Mouse (Mus musculus) heart, postnatal 10 days (tissue): ENCODE results near the gene Slain1. TPM values are rescaled to one million over a fixed set of nuclear protein-coding genes. Genes with fewer than 3 reads are reported as not detected.

Source experiments
- DNase-seq, 2 experiments: peaks; one replicate each; pipeline ENCODE4 v3.0.0; 2021
- intact Hi-C: fragments of 180-260 bp; cut with DNase I; formaldehyde crosslinking; loops from one replicate; pipeline ENCODE4 v1.15.1; 2025
- total RNA-seq, 2 experiments: library from RNA; stranded (reverse); gene quantifications; 2 replicates each; pipeline ENCODE4 v1.2.3; 2021

The Slain1 gene
- total RNA-seq, 2 experiments from 2014 or later = 0.12 to 0.38 TPM

DNA sequence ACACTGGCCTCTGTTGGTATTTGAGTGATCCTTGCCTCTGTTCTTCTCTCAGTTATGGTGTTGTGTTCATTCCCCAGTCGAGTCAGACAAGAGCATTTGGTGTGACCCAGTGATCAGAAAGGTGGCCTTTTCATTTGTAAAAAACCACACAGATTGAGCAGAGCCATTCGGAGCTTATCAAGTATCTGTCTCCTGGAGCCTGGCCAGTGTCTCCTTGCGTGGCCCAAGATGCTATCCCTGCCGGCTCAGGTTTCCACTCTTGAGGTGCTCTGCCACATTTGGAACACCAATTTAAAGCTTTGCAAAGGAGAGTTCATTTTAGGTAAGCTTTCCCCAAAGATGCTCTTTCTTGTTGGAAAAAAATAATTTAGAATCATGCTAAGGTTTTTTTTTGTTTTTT, 14.4 kb downstream of the Slain1 start:
- intact Hi-C loops = no loop called here
- no peak for DNase-seq

DNA sequence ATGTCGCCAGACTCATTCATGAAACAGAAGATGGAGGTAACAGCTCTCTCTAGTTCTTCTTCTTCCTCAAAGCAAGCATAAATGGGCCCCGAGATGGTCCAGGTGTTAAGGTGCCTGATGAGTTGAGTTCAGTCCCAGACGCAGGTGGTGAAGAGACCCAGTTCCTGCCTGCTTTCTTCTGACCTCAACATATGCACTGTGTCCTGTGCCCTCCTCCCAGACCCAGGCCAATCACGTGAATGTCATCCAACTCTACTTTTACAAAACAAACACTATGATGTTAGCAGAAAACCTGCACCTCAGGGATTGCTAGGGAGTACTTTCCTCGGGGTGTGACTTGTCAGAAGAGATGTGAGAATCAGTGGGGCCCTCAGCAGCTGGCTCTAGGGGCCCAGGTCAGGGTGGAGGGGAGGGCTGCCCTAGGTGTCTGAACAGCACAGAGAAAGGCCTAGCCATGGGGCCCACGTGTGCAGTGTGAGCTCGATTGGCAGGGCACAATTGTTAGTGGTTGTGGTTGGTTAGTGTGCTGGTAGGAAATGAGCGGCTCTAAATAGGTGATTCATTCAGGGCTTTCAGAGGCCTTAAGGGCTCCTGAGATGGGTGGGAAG, 16.4 kb downstream of the Slain1 start:
- no peak for DNase-seq
- intact Hi-C loops = no loop called here

- intact Hi-C loops = no loop called here
Measured at GRCm38 (mm10) chr14:103667036-103667435, 17.0 kb downstream of the Slain1 start.

DNA sequence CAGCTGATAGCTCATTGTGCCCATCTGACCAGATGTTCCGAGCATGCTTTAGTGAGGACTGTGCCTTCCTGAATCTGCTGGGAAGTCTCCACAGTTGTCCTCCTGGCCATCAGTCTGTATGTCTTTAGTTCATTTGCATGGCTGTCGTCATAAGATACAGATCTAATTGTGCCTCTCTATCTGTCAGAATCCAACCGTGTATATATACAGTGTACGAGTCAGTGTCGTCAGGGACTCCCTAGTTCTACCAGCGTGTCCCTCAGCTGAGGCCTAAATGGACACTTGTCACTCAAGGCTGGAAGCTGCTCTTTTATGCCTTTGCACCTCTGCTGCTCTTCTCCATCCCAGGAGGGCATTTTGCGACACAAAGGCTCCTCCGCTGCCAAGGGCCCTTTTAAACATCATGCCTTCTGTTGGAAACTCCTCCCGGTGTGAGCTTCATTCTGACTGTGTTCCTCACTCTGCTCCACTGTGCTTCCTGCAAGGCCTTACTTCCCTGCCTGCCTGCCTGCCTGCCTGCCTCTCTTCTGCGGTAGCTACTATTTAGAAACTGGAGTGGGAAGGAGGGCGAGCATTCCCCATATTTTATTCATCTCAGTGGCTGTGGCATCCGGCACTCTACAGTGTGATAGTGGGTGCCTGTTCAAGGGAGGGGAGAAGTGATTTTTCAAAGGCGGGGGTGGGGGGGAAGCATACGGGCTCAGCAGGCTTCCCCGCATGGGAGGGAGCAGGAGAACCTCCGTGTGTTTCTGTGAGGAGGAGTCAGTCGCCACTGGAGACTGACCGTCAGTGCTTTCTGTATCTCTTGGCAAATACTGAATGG, 29.6 kb downstream of the Slain1 start:
- DNase-seq = no peak
- intact Hi-C loops = no loop called here

More at GRCm38 (mm10) chr14:103667036-103667435, 17.0 kb downstream of the Slain1 start:
- DNase-seq = no peak

- intact Hi-C loops = no loop called here
Measured at GRCm38 (mm10) chr14:103680285-103680819, 30.3 kb downstream of the Slain1 start.

GRCm38 (mm10) chr14:103682633-103683390, 32.8 kb downstream of the Slain1 start:
- no peak for DNase-seq
- intact Hi-C loops = no loop called here

More at GRCm38 (mm10) chr14:103680285-103680819, 30.3 kb downstream of the Slain1 start:
- no peak for DNase-seq

- DNase-seq = no peak
- intact Hi-C loops = no loop called here
Measured at GRCm38 (mm10) chr14:103686994-103687393, 37.0 kb downstream of the Slain1 start.

GRCm38 (mm10) chr14:103694295-103694694, 44.3 kb downstream of the Slain1 start:
- intact Hi-C loops = loop anchor here (1.0 to 5.0 kb wide), 2 partner anchors 144 to 627 kb away; no protein-coding TSS in a partner anchor
- DNase-seq = peak; percentile 45 to 70

DNA sequence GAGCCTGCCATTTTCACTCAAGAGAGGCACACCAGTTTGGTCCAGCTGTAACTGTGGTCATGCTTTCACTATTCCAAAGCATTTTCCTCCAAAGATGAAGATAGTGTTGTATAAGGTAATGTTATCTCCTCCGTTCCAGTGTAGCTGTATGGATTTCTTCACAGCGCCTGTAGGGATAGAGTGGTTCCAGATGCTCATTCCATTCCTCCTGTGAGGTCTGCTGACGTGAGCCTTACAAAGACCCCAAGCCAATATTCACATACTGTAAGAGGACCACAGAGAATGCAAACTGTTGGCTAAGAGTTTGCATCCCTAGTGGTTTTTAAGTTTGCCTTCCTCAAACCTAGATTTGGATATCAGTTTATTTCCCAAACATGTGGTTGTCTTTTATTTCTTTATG, 45.6 kb downstream of the Slain1 start:
- DNase-seq = no peak
- intact Hi-C loops = no loop called here

- DNase-seq = no peak
- intact Hi-C loops = no loop called here
Measured at GRCm38 (mm10) chr14:103697101-103697500, 47.1 kb downstream of the Slain1 start.

GRCm38 (mm10) chr14:103699308-103699707, 49.3 kb downstream of the Slain1 start:
- intact Hi-C loops = no loop called here
- no peak for DNase-seq

DNA sequence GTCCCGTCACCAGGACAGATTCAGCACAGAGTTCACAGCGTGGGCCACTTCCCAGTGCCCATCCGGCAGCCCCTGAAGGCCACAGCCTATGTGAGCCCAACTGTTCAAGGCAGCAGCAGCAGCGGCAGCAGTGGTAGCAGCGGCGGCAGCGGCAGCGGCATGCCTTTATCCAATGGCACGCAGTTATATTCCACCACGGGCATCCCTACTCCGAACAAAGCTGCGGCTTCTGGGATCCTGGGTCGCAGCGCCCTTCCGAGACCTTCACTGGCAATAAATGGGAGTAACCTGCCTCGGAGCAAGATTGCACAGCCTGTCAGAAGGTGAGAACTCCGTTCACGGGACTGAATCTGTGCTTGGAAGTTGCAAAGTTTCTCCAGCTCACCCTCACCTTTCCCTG, 52.5 kb downstream of the Slain1 start:
- DNase-seq = no peak
- intact Hi-C loops = no loop called here

- DNase-seq = no peak
- intact Hi-C loops = no loop called here
Measured at GRCm38 (mm10) chr14:103704771-103705170, 54.7 kb downstream of the Slain1 start.

DNA sequence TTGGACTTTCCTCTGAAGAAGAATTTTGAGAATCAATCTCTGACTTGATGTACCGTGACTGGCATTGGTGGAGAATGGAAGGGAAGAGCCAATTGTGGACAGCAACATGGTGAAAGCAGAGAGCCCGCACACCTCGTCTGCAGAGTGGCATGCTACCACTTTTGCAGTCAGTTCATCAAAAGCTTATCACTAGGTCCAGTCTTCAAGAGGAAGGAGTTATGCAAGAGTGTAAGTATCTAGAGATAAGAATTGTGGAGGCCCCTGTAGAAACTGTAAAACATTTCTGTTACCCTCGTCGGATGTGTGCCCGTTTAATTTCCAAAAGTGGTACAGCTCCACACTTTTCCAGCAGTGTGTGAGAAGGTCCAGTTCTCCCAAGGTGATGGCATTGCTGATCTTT, 56.3 kb downstream of the Slain1 start:
- intact Hi-C loops = no loop called here

DNA sequence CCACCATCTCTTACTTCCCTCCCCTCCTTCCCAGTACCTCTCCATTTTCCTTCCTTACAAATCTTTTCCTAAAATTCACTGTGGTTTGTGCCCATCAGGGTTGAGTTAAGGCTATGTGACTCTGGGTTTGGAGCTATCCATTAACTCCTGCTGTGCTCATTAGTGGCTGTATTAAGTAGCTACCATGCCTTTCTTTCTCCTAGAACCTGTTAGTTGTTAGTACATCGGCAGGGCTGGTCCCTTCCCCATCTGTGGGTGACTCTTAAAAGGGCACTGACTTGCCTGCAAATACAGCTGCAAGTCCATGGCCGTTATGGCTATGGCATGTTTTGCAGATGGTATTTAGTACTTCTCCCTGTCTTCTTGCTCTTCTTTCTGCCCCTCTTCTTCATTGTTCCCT, 58.6 kb downstream of the Slain1 start:
- intact Hi-C loops = no loop called here

More for the DNA sequence above, 56.3 kb downstream of the Slain1 start:
- DNase-seq = no peak

DNA sequence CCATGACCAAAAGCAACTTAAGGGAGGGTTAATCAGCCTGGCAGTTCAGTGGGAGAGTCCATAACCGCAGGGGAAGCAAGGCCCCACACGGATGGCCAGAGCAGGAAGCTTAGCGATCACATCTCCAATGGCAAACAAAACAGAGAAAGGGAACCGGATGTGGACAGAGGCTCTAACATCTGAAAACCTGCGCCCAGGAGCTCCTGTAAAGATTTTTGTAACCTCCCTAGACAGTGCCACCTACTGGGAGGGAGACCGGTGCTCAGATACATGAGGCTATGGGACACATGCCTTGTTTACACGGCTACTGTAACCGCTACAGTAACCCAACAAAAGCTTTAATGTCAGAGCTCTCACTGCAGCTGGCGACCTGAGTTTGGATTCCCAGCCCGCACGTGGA, 59.2 kb downstream of the Slain1 start:
- intact Hi-C loops = no loop called here
- no peak for DNase-seq

More for the DNA sequence above, 58.6 kb downstream of the Slain1 start:
- no peak for DNase-seq

DNA sequence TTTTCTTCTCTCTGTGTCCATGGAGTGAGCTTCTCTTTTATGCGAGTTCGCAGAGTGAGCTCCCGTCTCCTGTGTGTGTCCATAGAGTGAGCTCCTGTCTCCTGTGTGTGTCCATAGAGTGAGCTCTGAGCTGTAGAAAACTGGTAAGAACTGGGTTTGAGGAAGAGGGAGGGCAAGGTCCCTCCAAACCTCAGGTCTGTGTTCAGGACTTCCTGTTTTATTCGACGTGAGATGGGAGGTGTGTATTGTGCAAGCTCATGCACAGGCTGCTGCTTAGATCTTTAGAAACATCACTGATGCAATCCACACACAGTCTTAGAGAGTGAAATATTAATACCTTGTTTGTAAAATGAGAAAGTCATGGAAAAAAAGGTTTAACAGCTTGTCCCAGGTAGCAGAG, 63.0 kb downstream of the Slain1 start:
- DNase-seq = no peak
- intact Hi-C loops = loop anchor here (10.0 kb wide), 1 partner anchor 812 kb away; the partner anchor contains the start of gene Rnf219

DNA sequence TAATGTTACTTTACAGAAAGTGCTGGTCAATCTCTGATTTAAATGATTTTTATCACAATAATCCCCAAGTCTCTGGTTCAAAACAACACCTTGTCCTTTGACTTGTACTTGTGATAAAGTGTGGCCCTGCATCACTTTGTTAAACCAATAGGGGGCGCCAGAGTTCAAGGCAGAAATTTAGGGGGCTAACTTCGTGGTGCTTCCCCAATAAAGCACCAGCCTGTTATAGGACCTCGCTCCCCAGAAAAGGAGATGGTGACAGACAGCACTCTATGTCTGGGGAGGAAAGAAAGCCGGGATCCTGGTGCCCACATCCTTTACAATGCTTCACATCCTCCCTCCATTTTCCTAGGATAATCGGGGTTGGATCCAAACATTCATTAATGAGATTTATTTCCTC, 67.5 kb downstream of the Slain1 start:
- DNase-seq = peak in 1 of 2 experiments; percentile 34
- intact Hi-C loops = loop anchor here (5.0 to 10.0 kb wide), 2 partner anchors 485 to 807 kb away; partner anchors contain the start of gene Rnf219

DNA sequence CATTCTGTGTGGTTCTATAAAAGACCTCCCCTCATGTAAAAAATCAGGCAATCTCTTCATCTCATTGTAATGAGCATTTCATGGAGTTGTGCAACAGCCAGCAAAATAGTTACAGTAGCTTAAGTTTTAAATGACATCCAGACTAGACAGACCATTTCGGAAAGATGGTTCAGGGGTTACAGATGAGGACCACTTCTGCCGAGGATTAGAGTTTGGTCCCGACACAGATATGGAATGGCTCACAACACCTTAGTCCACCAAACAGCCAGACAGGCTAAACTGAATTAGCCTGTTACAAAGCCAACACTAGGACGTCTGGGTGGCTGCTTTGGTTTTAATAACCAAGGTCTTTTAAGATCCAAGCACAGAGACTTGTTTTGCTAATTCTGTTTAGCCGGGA, 68.0 kb downstream of the Slain1 start:
- DNase-seq = no peak
- intact Hi-C loops = loop anchor here (2.0 to 10.0 kb wide), 4 partner anchors 125 to 1097 kb away; partner anchors contain the start of gene Rnf219

DNA sequence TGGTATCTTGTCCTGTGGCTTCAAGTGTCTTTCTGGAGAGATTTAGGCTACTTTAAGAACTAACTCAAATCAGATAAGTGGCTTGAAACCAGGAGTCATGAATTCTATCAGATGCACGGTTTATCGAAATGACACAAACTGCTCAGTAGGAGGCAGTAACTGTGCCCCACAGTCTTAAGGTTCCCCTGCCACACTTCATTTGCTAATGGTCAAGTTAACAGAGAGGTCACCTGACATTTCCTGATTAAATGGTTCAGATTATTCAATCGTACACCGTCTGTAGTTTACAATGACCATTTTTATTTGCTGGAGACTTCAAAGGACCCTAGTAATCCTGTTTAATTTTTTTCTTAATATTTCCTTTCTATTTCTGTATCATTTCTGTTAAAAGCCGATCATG, 68.4 kb downstream of the Slain1 start:
- no peak for DNase-seq
- intact Hi-C loops = loop anchor here (2.0 to 10.0 kb wide), 4 partner anchors 124 to 1096 kb away; partner anchors contain the start of gene Rnf219
